Mouse (Mus musculus) cerebellum, adult 2 months (tissue): ENCODE results near the gene Fras1.

Source experiments
- CTCF ChIP-seq: fragments of 200-500 bp; IDR thresholded peaks from 2 replicates; pipeline ENCODE4 v1.5.1; 2011; ENCODE audit warnings: low read depth, mild to moderate bottlenecking, control low read depth, low read length, moderate library complexity, borderline replicate concordance; ENCODE audit not compliant: insufficient read depth
- POLR2A ChIP-seq: fragments of 200-500 bp; IDR thresholded peaks from 2 replicates; pipeline ENCODE4 v1.6.1; 2011; ENCODE audit warnings: low read length, control low read depth, borderline replicate concordance; ENCODE audit not compliant: insufficient read depth

- TF ChIP-seq CTCF, result no peak
- no peak for TF ChIP-seq POLR2A
Measured at GRCm38 (mm10) chr5:96395786-96396650, 22.3 kb downstream of the Fras1 start.
